Mouse (Mus musculus): ENCODE measurements at regions not wholly inside any gene's neighbourhood (a gene's known extent, or its start where the extent isn't known, plus 50 kb on each side); places are given as distances from the start of the nearest gene placed in this dataset.

DNA sequence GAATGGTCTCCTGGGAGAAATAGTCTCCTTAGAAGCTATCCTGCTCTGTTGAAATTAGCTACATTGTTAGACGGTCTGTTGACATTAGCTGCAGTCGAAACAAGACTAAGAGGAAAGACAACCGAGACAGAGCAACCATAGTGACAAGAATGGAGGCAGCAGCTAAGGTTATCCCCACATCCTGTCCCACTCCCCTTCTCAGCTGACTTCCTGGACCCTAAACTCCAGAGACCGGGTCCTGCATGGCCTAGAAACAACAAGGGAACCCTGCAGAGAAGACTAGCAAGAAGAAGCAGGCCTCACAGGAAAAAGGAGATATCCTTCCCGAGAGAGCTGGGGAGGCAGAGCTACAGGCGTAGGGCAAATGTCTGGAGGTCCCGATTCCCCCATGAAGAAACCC, 102.0 kb downstream of the Fam168b start:
- DNase-seq = no peak

DNA sequence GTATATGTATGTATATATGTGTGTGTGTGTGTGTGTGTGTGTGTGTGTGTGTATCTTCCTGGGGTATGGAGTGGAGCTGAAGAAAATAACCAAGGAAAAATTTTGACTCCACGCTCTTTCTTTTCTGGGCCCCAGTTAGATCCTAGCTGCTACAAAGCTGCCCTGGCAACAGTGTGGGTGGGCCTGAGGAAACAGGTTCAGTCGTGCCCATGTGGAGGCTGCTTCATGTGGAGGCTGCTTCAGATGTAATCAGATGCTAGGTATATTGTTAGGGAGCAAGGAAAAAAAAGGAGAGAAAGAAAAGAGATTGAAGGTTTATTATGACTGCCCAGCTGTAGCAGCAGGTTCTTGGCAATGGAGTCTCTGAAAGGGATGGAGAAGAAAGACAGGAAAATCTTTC, 100.6 kb downstream of the Fam168b start:
- DNase-seq = no peak

DNA sequence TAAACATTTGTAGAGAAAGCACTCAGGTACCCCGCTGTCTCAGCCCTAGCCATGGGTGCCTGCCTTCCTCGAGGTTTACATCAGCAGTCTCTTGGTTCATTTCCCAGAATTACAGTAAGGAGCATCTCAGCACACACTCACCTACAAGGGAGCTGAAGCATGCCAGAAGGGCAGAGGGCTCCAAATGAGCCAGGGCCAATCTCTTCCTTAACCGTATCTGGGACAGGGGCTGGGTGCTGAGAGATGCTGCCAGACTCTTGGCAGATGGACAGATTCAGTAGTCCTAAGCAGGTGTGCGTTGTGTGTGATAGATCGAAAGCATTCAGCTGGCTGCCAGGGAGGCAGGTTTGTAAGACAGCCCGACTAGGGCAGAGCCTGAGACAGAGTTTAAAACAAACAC, 97.0 kb downstream of the Fam168b start:
- DNase-seq = no peak

DNA sequence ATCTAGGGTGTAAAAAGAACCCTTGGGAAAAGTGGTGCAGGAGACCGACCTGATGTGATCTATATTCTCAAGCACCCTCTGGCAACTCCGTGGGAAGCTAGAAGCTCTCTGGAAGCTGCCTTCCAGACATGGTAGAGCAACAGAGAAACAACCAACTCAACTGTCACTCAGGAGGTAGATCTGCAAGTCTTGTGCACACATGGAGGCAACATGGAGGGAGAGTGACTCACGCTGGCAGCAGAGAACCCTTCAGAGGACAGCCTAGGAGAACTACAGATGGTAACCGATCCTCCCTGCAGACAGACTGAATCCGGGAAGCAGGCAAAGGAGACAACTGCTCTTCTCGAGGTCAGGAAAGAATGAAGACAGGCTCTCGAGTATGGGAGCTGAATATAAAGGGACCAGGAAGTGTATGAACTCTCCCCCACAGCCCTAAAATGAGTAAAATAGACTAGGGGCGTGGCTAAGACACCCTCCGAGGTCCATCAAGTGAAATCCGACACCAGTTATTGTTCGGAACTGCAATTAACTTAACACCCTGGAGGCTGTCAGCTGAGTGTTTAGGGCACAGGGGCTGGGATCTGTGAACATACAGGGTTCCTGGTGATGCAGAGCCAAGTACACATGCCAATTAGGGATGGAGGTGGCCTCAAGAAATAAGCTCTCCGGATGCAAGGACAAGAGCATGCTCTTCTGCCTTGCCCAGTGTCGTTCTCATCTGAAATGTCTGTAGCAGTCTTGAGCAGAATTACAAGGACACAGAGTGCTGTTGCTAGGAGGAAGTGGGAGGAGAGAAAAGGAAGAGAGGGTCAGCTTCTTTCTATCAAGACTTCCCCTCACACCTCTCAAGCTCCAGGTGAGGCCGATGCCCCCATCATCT, 93.5 kb downstream of the Fam168b start:
- no peak for DNase-seq

DNA sequence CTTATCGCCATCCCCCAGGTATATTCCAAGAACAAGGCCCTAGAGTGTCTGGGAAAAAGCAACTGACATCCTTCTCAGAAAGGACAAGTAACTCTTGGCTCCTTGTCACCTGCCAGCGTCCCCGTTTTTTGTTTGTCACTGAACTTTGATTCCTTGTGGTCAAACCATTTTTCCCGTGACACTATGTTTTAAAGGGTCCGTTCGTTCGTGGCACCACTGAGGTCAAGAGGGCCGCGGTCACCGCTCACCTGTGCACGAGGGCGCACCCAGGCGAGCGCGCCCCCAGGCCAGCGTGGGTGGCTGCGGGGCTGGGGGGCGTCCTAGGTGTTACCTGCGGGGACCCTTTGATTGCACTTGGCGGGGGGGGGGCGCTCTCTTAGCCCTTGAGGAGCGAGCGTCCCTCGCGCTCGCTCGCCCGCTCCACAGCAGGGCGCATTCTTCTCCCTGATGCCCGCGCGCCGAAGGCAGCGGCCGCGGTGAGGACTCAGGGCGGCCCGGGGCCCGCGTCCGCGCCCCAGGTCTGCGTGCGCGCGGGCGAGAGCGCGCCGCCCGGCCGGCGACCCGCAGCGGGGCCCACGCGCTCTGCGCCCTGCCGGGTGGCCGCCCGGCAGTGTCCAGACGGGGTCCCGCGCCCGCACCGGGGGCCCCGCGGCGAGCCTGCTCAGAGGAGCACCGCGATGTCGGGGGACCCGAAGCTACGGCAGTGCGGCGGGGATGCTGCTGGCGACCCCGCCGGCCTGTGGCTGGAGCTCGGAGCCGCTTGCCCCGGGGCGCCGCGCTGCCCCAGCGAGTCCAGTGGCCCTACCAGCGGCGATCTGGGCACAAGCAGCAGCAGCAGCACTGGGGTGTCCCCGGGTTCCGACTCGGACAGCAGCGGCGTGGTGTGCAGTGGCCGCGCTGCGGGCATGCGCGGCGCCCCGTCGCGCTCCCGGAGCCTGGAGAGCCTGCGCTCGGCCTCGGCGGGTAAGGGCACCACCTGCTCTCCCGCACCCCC, 92.5 kb downstream of the Fam168b start:
- no peak for DNase-seq

DNA sequence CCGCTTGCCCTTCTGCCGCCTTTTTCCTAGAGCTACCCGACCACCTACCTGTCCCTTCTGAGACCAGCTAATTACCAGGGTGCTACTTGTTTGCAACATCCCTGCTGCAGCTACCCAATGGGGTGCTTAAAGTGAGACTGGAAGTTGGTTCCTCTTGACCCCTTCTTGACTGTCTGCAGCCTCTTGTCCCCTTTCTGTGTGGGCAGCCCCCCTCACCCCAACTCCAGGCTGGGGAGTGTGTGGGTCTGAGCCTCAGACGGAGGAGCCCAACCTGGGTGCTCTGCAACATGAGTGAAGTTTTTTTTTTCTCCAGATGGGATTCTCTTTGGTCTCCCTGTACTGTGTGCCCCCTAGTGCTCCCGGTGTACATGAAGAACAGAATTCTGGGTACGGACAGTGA, 91.7 kb downstream of the Fam168b start:
- DNase-seq = no peak

DNA sequence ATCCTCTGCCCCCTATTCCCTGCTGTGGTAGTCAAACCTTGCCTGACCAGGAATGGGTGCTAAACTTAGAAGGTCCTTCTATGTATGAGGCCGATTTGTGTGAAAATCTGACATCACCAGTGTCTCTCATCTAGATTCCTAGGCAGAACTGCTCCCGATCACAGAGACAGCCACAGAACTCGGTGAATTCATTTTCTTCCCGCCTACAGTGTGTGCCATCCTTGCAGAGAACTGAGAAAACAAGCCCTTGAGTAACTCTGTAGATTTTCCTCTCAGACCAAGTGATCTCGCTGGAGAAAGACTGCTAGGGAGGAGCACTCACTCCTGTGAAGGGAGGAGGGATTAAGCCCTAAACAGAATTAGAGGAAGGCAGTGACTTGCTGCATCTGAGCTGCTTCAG, 89.3 kb downstream of the Fam168b start:
- DNase-seq = no peak

DNA sequence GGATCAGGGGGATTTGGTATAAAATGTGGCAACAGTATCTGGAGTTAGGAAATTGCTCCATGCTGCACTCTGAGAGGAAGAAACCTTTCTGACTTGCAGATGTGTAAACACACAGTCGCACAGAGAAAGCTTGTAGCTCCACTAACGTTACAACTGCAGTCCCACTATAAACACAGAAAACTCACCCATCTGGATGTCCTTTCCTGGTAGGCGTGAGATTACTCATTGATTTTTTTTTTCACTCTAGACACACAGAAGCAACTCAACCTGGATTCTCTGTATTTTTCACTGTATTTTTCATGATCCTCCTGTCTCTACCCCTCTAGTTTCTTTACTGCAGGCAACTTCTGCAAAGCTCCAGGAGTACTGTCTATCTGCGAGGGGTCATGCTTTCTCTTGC, 82.3 kb downstream of the Fam168b start:
- no peak for DNase-seq

DNA sequence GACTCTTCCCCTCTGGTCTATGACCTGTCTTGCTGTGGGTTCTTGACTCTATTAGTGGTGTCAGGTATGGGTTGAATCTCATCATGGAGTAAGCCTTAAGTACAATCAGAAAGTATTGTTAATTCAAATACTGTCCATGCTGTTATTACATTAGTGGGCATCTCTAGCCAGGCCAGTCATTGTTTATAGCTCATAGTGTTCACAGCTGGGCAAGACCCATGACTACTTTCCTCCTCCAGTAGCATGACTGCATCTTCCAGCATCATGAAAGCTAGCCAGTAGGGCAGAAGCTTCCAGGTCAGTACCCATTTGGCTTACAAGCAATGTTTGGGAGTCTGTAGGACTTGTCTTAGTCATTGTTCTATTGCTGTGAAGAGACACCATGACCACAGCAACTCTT, 81.4 kb downstream of the Fam168b start:
- DNase-seq = no peak

DNA sequence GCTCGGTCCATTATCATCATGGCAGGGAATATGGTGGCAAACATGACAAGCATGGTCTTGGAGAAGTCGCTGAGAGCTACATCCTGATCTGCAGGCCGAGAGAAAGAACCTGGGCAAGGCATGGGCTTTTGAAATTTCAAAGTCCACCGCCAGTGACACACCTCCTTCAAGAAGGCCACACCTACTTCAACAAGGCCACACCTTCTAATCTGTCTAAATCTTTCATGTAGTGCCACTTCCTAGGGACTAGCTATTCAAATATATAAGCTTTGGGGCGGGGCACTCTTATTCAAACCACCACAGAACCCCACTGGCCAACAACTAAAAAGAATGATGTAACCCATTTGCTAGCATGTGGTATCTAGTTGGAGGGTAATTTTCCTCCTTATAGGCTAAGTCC, 81.0 kb downstream of the Fam168b start:
- DNase-seq = no peak

Measured in kidney, postnatal 25 days (tissue).